Mouse (Mus musculus) liver, adult 2 months (tissue): Measurements from ENCODE around the gene Pcbp1. TPM values are rescaled to one million over a fixed set of nuclear protein-coding genes. Genes with fewer than 3 reads are reported as not detected.
A peak's percentile ranks its signal among the peaks of the same experiment; 100 is the strongest.

Experiments
- DNase-seq: peaks from one replicate; pipeline ENCODE4 v3.0.0-alpha.2; 2011; ENCODE audit warnings: low read depth, low spot score; ENCODE audit errors: extremely low read depth
- H3K27ac ChIP-seq: fragments of 200-500 bp; replicated peaks from 2 replicates; pipeline ENCODE4 v1.5.1; 2012; ENCODE audit warnings: low read depth, mild to moderate bottlenecking, control low read depth, inconsistent platforms, low read length; ENCODE audit not compliant: insufficient read depth
- H3K27me3 ChIP-seq: fragments of 200-500 bp; 2 replicates; pipeline ENCODE4 v1.6.1; 2012; ENCODE audit warnings: mild to moderate bottlenecking, moderate library complexity, low read length, inconsistent platforms; ENCODE audit not compliant: control insufficient read depth, insufficient read depth
- H3K36me3 ChIP-seq: fragments of 200-500 bp; 2 replicates; pipeline ENCODE4 v1.6.1; 2012; ENCODE audit warnings: low read length, inconsistent platforms; ENCODE audit not compliant: control insufficient read depth, insufficient read depth
- H3K4me1 ChIP-seq: fragments of 200-500 bp; 2 replicates; pipeline ENCODE4 v1.6.1; 2011; ENCODE audit warnings: low read length; ENCODE audit not compliant: control insufficient read depth, insufficient read depth
- H3K4me3 ChIP-seq: fragments of 200-500 bp; 2 replicates; pipeline ENCODE4 v1.5.1; 2011; ENCODE audit warnings: low read depth, mild to moderate bottlenecking, control low read depth, low read length, moderate library complexity; ENCODE audit not compliant: insufficient read depth
- H3K79me2 ChIP-seq: fragments of 200-500 bp; 2 replicates; pipeline ENCODE4 v1.6.1; 2012; ENCODE audit warnings: inconsistent platforms, mild to moderate bottlenecking, low read length, moderate library complexity; ENCODE audit not compliant: control insufficient read depth, insufficient read depth
- H3K9ac ChIP-seq: fragments of 200-500 bp; 2 replicates; pipeline ENCODE4 v1.6.1; 2012; ENCODE audit warnings: low read depth, mild to moderate bottlenecking, control low read depth, inconsistent platforms, low read length
- CTCF ChIP-seq: fragments of 200-500 bp; IDR thresholded peaks from 2 replicates; pipeline ENCODE4 v1.5.1; 2011; ENCODE audit warnings: low read depth, low read length, control low read depth
- POLR2A ChIP-seq: fragments of 200-500 bp; IDR thresholded peaks from 2 replicates; pipeline ENCODE4 v1.6.1; 2011; ENCODE audit warnings: low read length, control low read depth; ENCODE audit not compliant: insufficient read depth; ENCODE audit errors: extremely low read depth
- WGBS: fragments of 180-500 bp; shearing (Covaris S2); methylation state at CpG from one replicate; pipeline ENCODE4 v1.1.7; 2018; 5-methylcytosine and 5-hydroxymethylcytosine counted together
- polyA plus RNA-seq: library from polyadenylated mRNA; depleted of rRNA; stranded (reverse); fragments of >200 nt; gene quantifications from 2 replicates; pipeline ENCODE4 v1.2.3, GENCODE M21; 2012
- total RNA-seq: library from RNA; depleted of rRNA; stranded (reverse); fragments of >200 nt; gene quantifications from 2 replicates; pipeline ENCODE4 v1.2.3, GENCODE M21; 2014

Pcbp1 gene
- total and polyA plus RNA-seq, 2 experiments: 38.2 to 119 TPM

GRCm38 (mm10) chr6:86499571-86500109, 26.5 kb downstream of the Pcbp1 start:
- Histone ChIP-seq H3K27me3 (no peaks in the 10 kb centered on the region), H3K4me3 (no peak overlapping the region), H3K79me2 (peaks cover 2% of the 10 kb centered on the region; the same call in 1 of the 2 replicates), H3K36me3 (no peaks in the 10 kb centered on the region), H3K4me1 (peaks cover 16% of the 10 kb centered on the region), H3K9ac (no peak overlapping the region), H3K27ac (no peak overlapping the region)
- DNase-seq: no peak
- TF ChIP-seq POLR2A: no peak
- no peak for TF ChIP-seq CTCF
- WGBS: 77% methylated on average over 5 of the region's 5 CpGs

- peaks cover 16% of the 10 kb centered on the region for H3K4me1 ChIP-seq
- TF ChIP-seq CTCF: no peak
- no peak for TF ChIP-seq POLR2A
- DNase-seq: peak; percentile 94
- H3K27me3 ChIP-seq: no peaks in the 10 kb centered on the region
- no peaks in the 10 kb centered on the region for H3K36me3 ChIP-seq
- H3K27ac ChIP-seq: peak overlapping the region; percentile 85
- H3K4me3 ChIP-seq: peak overlapping the region; percentile 43
- 14% methylated on average over 11 of the region's 11 CpGs for WGBS
- H3K9ac ChIP-seq: peak overlapping the region; percentile 76
- peaks cover 2% of the 10 kb centered on the region; the same call in 1 of the 2 replicates for H3K79me2 ChIP-seq
These were observed 28.0 kb downstream of the Pcbp1 start for GRCm38 (mm10) chr6:86497942-86498732.

- Histone ChIP-seq H3K4me1 (peaks cover 16% of the 10 kb centered on the region), H3K9ac (peak overlapping the region; percentile 76), H3K4me3 (peak overlapping the region; percentile 43), H3K27ac (peak overlapping the region; percentile 85), H3K27me3 (no peaks in the 10 kb centered on the region), H3K36me3 (no peaks in the 10 kb centered on the region), H3K79me2 (peaks cover 2% of the 10 kb centered on the region; the same call in 1 of the 2 replicates)
- DNase-seq: peak; percentile 80
- TF ChIP-seq POLR2A (0 out of 2 replicates have a peak, but pooled peaks have one; percentile 23), CTCF (peak; percentile 34)
- 1% methylated on average over 13 of the region's 13 CpGs for WGBS
These were observed 28.9 kb downstream of the Pcbp1 start for GRCm38 (mm10) chr6:86497071-86497815.

- peaks cover 16% of the 10 kb centered on the region for H3K4me1 ChIP-seq
- H3K9ac ChIP-seq: peak overlapping the region; percentile 76
- H3K4me3 ChIP-seq: peak overlapping the region; percentile 43
- no peak for DNase-seq
- H3K27ac ChIP-seq: peak overlapping the region; percentile 85
- WGBS: 13% methylated on average over 5 of the region's 5 CpGs
- peaks cover 2% of the 10 kb centered on the region; the same call in 1 of the 2 replicates for H3K79me2 ChIP-seq
- no peaks in the 10 kb centered on the region for H3K36me3 ChIP-seq
- no peaks in the 10 kb centered on the region for H3K27me3 ChIP-seq
- TF ChIP-seq POLR2A: no peak
These were observed 29.5 kb downstream of the Pcbp1 start for GRCm38 (mm10) chr6:86496585-86496984.

- Histone ChIP-seq H3K27me3 (no peaks in the 10 kb centered on the region), H3K4me1 (peaks cover 16% of the 10 kb centered on the region), H3K4me3 (peak overlapping the region; percentile 15), H3K79me2 (peaks cover 2% of the 10 kb centered on the region; the same call in 1 of the 2 replicates), H3K9ac (peak overlapping the region; percentile 1), H3K27ac (peak overlapping the region; percentile 85), H3K36me3 (no peaks in the 10 kb centered on the region)
- peak; percentile 70 for DNase-seq
- TF ChIP-seq CTCF: no peak
- no peak for TF ChIP-seq POLR2A
- 12% methylated on average over 8 of the region's 8 CpGs for WGBS
These were observed 30.0 kb downstream of the Pcbp1 start for GRCm38 (mm10) chr6:86496127-86496526.
